Comparison of ENCODE assay signal across 8 mouse cellular contexts in genomic region chr10:25449312-25450020, GRCm38 (mm10).
DNase-seq lines count a peak whose midpoint lies in the region; TF ChIP-seq lines count a peak whose summit lies in the region.

No protein-coding gene starts in this region.

- no peaks in the 10 kb centered on the region for H3K9me3 ChIP-seq in heart, embryonic 10.5 days

- no peak for TF ChIP-seq CTCF in left cerebral cortex, adult 2 months (IDR thresholded peaks at IDR 0.05)
- TF ChIP-seq CTCF in small intestine, adult 2 months (IDR thresholded peaks at IDR 0.05; ENCODE audit: extremely low read depth, insufficient read length, insufficient replicate concordance, low read depth, low read length): no peak

- TF ChIP-seq POLR2A in small intestine, adult 2 months (IDR thresholded peaks at IDR 0.05; ENCODE audit: low read depth, low read length): no peak

- no peak overlapping the region for H3K4me3 ChIP-seq in left cerebral cortex, adult 2 months
- H3K4me3 ChIP-seq in heart, embryonic 10.5 days: no peak overlapping the region
- no peak overlapping the region for H3K4me3 ChIP-seq in small intestine, adult 2 months (ENCODE audit: low read depth, low read length)

- intact Hi-C loops in left cerebral cortex, adult 2 months (cut with DNase I): no loop called here
- intact Hi-C loops in left cerebral cortex, postnatal 4 days (cut with DNase I): no loop called here

- WGBS in heart, embryonic 10.5 days: 50% methylated on average over 11 of the region's 11 CpGs
- 64% methylated on average over 11 of the region's 11 CpGs for WGBS in small intestine, adult 2 months

- peaks cover 9% of the 10 kb centered on the region for H3K36me3 ChIP-seq in heart, embryonic 10.5 days
- H3K36me3 ChIP-seq in small intestine, adult 2 months (ENCODE audit: control insufficient read depth, insufficient read depth, low read length): peaks cover 9% of the 10 kb centered on the region

- peak overlapping the region; percentile 72 for H3K27ac ChIP-seq in left cerebral cortex, adult 2 months
- peak overlapping the region; percentile 70 for H3K27ac ChIP-seq in heart, embryonic 10.5 days
- H3K27ac ChIP-seq in small intestine, adult 2 months (ENCODE audit: insufficient read depth, low read depth, low read length): peak overlapping the region; percentile 6; the same call in 1 of the 2 replicates

- H3K4me1 ChIP-seq in heart, embryonic 10.5 days: peaks cover 29% of the 10 kb centered on the region; the same call in 1 of the 2 replicates
- peaks cover 3% of the 10 kb centered on the region; the same call in 1 of the 2 replicates for H3K4me1 ChIP-seq in small intestine, adult 2 months (ENCODE audit: control insufficient read depth, insufficient read depth, insufficient read length, low read length)

- no peak for DNase-seq in left cerebral cortex, adult 2 months (ENCODE audit: extremely low spot score in 1 of 2, low spot score in 2 of 2)
- no peak for DNase-seq in left cerebral cortex, postnatal 4 days
- DNase-seq in heart, embryonic 10.5 days (ENCODE audit: low spot score): no peak
- peak; percentile 34 to 51 for DNase-seq in kidney, postnatal 36 days
- no peak for DNase-seq in cerebellum, adult 11-12 months
- DNase-seq in cerebellum, postnatal 14 days: no peak
- DNase-seq in testis, postnatal 14 days (ENCODE audit: low spot score): no peak

- no peaks in the 10 kb centered on the region for H3K27me3 ChIP-seq in heart, embryonic 10.5 days (ENCODE audit: insufficient read depth, poor library complexity, severe bottlenecking)
- no peaks in the 10 kb centered on the region for H3K27me3 ChIP-seq in small intestine, adult 2 months (ENCODE audit: control insufficient read depth, insufficient read depth, low read length)

Comparison
In these comparisons a context has a peak if more than half of its experiments do, and no peak if none do; other contexts are left out.
1. DNase-seq: peak in kidney, postnatal 36 days (2 of 2); none in left cerebral cortex, adult 2 months (0 of 2), left cerebral cortex, postnatal 4 days (single experiment), heart, embryonic 10.5 days (single experiment), cerebellum, adult 11-12 months (single experiment), cerebellum, postnatal 14 days (0 of 2) and testis, postnatal 14 days (single experiment).
2. H3K27ac ChIP-seq: peak in every context shown above with its lines; median percentile 72 in left cerebral cortex, adult 2 months; 70 in heart, embryonic 10.5 days; 6 in small intestine, adult 2 months.